Mouse (Mus musculus): ENCODE measurements around the gene Pdgfra.

DNA sequence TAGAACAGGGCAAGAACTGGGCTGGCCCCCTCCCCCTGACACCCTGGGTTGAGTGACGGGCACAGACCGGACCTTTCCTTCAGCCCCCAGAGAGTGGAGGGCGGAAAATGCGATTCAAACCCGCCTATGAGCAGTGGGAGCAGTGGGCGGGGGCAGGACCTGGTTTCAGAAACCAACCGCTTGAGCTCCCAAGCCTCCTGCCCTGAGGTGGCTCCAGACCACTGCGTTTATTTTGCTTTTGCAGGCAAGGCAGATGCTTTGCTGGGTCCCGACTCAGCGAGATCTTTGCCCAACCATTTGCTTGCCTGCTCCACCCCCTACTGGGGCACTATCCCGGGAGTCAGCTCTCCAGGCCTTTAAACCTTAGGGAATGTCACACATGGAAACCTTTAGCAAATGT lies 2.2 kb upstream of the Pdgfra start:
- TF ChIP-seq GATA1 (IDR thresholded peaks at IDR 0.05; ENCODE audit: borderline replicate concordance, low read length) (no peak), CTCF (IDR thresholded peaks at IDR 0.05; ENCODE audit: low read depth, low read length) (no peak)

Measured in G1E (cell line).